Mouse (Mus musculus): Measurements from ENCODE around the gene St6galnac6. TPM values are rescaled to one million over a fixed set of nuclear protein-coding genes. Genes with fewer than 3 reads are reported as not detected.

The St6galnac6 gene
- polyA plus RNA-seq, 1 experiment = 25.7 TPM

DNA sequence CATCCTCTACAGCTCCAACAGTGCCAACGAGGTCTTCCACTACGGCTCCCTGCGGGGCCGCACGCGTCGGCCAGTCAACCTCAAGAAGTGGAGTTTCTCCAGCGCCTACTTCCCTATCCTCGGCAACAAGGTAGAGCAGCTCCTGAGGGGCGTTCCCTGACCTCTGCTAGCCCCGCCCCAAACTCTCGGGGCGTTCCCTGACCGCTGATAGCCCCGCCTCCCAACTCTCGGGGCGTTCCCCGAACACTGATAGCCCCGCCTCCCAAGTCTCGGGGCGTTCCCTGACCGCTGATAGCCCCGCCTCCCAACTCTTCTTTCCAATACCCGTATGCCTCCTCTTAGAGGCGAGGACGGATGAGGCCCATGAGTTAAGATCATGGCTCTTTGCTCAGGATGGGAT lies 12.8 kb downstream of the St6galnac6 start:
- H3K4me1 ChIP-seq (ENCODE audit: control insufficient read depth, insufficient read depth, low read length) = no peaks in the 10 kb centered on the region; the same call in 1 of the 2 replicates
- no peak overlapping the region for H3K27ac ChIP-seq (ENCODE audit: control insufficient read depth, insufficient read depth, low read depth, low read length, poor library complexity)
- no peak overlapping the region for H3K4me3 ChIP-seq (replicated peaks; ENCODE audit: control insufficient read depth, low read depth, low read length)
- 85% methylated on average over 26 of the region's 26 CpGs for WGBS
- TF ChIP-seq CTCF (IDR thresholded peaks at IDR 0.05; ENCODE audit: control insufficient read depth, insufficient read depth, low read length) (no peak), POLR2A (IDR thresholded peaks at IDR 0.05; ENCODE audit: borderline replicate concordance, control insufficient read depth, low read depth, low read length) (no peak)

DNA sequence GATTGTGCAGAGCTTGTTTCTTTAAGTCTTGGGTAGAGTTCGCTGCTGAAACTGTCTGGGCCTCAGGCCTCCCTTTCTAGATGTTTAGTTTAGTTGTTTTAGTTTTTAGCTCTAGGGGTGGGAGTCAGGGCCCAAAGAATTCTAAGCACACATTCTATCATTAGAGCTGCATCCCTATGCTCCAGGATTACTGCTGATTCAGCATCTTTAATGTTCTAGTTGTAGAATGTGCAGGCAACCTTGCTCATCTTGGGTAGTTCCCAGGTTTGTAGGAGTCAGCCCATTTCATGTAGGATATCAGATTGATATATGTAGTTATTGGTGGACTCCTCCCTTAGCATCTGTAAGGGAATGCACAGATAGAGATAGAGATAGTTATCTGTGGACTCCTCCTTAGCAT lies 17.6 kb downstream of the St6galnac6 start:
- Histone ChIP-seq H3K4me1 (ENCODE audit: control insufficient read depth, insufficient read depth, low read length) (no peaks in the 10 kb centered on the region), H3K4me3 (replicated peaks; ENCODE audit: control insufficient read depth, low read depth, low read length) (no peak overlapping the region), H3K27ac (ENCODE audit: control insufficient read depth, insufficient read depth, low read depth, low read length, poor library complexity) (no peak overlapping the region)
- 88% methylated on average over 1 of the region's 1 CpGs for WGBS
- TF ChIP-seq CTCF (IDR thresholded peaks at IDR 0.05; ENCODE audit: control insufficient read depth, insufficient read depth, low read length) = no peak
- no peak for TF ChIP-seq POLR2A (IDR thresholded peaks at IDR 0.05; ENCODE audit: borderline replicate concordance, control insufficient read depth, low read depth, low read length)

DNA sequence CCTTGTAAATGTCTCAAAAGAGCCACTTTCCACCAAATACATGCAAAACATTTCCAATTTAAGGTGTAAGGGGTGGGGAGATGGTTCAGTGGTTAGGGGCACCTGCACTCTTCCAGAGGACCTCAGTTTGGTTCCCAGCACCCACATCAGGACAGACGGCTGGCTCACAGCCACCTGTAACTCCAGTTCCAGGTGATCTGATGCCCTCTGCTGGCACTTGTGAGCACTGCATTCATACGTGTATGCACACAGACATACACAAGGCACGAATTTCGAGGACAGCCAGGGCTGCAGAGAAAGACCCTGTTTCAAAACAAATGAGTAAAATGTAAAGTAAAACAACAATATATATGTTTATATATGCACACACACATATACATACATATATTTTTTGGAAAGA lies 18.1 kb downstream of the St6galnac6 start:
- Histone ChIP-seq H3K4me1 (ENCODE audit: control insufficient read depth, insufficient read depth, low read length) (no peaks in the 10 kb centered on the region), H3K27ac (ENCODE audit: control insufficient read depth, insufficient read depth, low read depth, low read length, poor library complexity) (no peak overlapping the region), H3K4me3 (replicated peaks; ENCODE audit: control insufficient read depth, low read depth, low read length) (no peak overlapping the region)
- TF ChIP-seq CTCF (IDR thresholded peaks at IDR 0.05; ENCODE audit: control insufficient read depth, insufficient read depth, low read length) (peak; percentile 39; the same call in 1 of the 2 replicates), POLR2A (IDR thresholded peaks at IDR 0.05; ENCODE audit: borderline replicate concordance, control insufficient read depth, low read depth, low read length) (no peak)
- 85% methylated on average over 4 of the region's 4 CpGs for WGBS

DNA sequence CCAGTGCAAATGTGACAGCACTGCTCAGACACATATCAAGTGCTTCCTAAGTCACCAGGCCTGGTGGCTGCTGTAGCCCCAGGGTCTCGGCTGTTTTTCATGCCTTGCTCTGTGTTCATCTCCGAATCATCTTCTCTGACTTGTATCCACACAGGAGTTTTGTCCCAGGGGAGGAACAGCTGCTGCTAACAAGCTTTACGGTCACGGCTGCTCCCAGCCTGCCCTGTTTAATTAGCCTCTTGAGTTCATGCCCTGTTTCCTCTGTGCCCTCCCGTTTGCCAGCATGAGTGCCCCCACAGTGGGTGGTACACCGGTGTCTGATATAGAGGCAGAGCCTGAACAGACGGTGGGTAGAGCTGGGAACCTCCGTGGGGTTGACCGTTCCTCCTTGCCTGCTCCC lies 18.5 kb downstream of the St6galnac6 start:
- 90% methylated on average over 9 of the region's 9 CpGs for WGBS
- TF ChIP-seq POLR2A (IDR thresholded peaks at IDR 0.05; ENCODE audit: borderline replicate concordance, control insufficient read depth, low read depth, low read length) = no peak
- TF ChIP-seq CTCF (IDR thresholded peaks at IDR 0.05; ENCODE audit: control insufficient read depth, insufficient read depth, low read length) = no peak
- no peak overlapping the region for H3K27ac ChIP-seq (ENCODE audit: control insufficient read depth, insufficient read depth, low read depth, low read length, poor library complexity)

DNA sequence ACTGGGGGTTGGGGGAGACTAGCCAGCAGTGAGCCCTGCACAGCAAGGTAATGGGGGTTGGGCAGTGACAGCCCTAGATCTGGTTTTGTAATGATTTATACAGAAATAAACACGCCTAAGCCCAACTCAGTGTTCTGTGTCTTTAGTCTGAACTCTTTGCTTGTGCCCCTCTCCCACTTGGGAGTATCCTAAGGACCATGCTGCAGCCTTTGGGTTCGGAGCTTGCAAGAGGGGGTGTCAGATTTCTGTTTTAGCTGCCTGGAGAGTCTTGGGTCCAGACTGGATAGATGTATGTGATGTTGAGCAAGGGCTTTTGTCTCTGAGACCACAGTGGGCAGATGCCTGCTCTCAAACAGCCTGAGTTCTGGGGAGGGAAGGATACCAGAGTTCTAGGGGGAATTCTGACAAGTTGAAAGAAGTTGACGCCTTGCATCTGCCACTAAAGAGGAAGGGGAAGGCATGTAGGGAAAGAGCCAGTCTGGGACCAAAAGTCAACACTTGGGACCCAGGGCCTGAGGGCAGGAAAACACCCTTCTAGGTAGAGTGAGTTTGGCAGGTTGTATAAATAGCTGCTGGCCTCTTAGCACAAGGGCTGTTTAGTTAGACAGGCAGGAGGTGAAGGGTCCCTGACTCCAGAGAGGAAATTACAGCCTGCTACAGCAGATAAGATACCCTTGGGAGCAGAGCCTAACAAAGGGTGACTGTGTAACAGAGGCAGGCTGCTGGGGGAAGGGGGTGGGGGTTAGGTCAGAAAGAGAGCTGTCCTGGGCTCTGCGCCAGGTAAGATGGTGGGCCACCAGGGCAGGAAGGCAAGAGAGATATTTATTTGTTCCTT lies 21.4 kb downstream of the St6galnac6 start:
- 49% methylated on average over 4 of the region's 4 CpGs for WGBS

More for the DNA sequence above, 18.5 kb downstream of the St6galnac6 start:
- Histone ChIP-seq H3K4me1 (ENCODE audit: control insufficient read depth, insufficient read depth, low read length) (no peaks in the 10 kb centered on the region), H3K4me3 (replicated peaks; ENCODE audit: control insufficient read depth, low read depth, low read length) (no peak overlapping the region)

DNA sequence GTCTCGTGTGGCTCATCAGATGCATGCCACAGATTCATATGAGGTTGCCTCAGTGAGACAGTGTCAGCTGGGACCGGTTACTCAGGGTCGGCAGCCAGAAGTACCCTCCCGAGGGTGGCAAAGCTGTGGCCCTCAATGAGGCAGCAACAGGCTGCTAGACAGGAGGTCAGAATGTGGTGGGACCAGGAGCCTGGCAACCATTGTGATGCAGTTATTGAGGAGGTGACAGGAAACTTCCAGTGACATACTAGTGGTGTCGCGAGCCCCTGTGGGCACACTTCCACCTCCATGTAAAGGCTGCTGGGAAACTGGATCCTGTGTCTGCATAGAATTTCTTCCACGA lies 22.0 kb downstream of the St6galnac6 start, which contains the start of gene Ak1:
Gene Ak1, plus strand, starts transcription at position 242 of the 343 bp plus-strand sequence.
- Histone ChIP-seq H3K4me1 (ENCODE audit: control insufficient read depth, insufficient read depth, low read length) (peaks cover 1% of the 10 kb centered on the region; the same call in 1 of the 2 replicates), H3K4me3 (replicated peaks; ENCODE audit: control insufficient read depth, low read depth, low read length) (no peak within 1 kb of the TSS), H3K27ac (ENCODE audit: control insufficient read depth, insufficient read depth, low read depth, low read length, poor library complexity) (no peak within 1 kb of the TSS)
- 37% methylated on average over 7 of the region's 7 CpGs for WGBS
- no peak for TF ChIP-seq POLR2A (IDR thresholded peaks at IDR 0.05; ENCODE audit: borderline replicate concordance, control insufficient read depth, low read depth, low read length)

More for the DNA sequence above, 21.4 kb downstream of the St6galnac6 start:
- H3K4me1 ChIP-seq (ENCODE audit: control insufficient read depth, insufficient read depth, low read length) = peaks cover 1% of the 10 kb centered on the region; the same call in 1 of the 2 replicates
- H3K27ac ChIP-seq (ENCODE audit: control insufficient read depth, insufficient read depth, low read depth, low read length, poor library complexity) = no peak overlapping the region
- TF ChIP-seq POLR2A (IDR thresholded peaks at IDR 0.05; ENCODE audit: borderline replicate concordance, control insufficient read depth, low read depth, low read length) (no peak), CTCF (IDR thresholded peaks at IDR 0.05; ENCODE audit: control insufficient read depth, insufficient read depth, low read length) (no peak)
- H3K4me3 ChIP-seq (replicated peaks; ENCODE audit: control insufficient read depth, low read depth, low read length) = no peak overlapping the region

DNA sequence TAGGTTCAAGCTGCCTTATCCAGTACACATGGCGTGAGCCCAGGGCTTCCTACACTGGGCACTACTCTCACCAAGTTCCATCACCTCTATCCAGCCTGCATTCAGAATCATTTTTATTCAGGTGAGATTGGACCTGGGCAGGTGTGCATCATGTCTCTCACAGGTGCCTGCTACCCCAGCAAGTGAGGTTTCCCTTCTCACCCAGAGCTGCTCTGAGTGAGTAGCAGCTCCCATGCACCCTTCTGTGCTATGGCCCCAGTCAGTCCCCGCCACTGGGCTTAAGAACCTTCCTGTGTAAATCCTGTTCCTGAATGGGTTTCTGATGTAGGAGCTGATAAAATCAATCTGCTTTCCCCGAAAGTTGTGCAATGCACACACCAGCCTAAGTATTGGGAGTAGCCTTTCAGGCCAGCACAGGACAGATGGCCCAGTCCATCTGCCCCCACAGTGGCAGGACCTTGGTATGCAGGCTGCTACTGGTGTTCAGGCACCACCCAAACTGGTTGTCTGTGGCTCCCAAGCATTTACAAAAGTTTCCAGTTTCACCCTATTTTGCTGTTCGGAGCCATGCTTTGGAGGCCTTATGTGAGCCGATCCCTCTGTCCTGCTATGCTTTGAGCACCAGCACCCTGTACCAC lies 24.7 kb downstream of the St6galnac6 start:
- peaks cover 1% of the 10 kb centered on the region; the same call in 1 of the 2 replicates for H3K4me1 ChIP-seq (ENCODE audit: control insufficient read depth, insufficient read depth, low read length)

DNA sequence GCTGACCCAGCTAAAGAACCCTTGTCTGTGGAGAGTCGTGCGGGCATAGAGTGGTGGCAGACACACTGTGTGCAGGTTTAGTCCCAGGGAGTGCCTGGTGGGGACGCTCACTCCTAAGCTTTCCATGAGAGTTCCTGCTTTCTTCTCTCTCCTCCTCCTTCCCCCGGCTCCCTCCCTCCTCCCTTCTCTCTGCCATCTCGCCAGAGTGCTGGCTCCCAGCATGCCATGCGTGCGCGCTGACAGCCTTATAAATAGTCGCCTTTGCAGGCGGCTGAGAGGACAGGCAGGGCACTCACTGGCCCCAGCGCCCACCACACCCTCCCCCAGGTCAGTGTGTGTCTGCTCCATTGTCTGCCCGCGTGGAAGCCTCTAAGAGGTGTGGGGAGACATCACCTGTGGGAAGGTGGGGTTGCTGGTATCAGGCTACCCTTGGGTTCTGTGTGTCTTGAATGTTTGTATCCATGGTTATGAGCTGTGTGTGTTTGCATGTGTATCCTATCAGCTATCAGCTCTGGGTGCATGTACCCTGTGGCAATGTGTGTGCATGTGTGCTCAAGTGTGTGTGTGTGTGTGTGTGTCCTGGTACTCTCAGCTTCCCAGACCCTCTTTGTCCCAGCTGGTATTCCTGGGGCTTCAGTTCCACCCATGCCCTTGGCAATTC lies 25.8 kb downstream of the St6galnac6 start:
- H3K4me1 ChIP-seq (ENCODE audit: control insufficient read depth, insufficient read depth, low read length) = peaks cover 1% of the 10 kb centered on the region; the same call in 1 of the 2 replicates

More for the DNA sequence above, 24.7 kb downstream of the St6galnac6 start:
- WGBS = 74% methylated on average over 5 of the region's 5 CpGs
- no peak for TF ChIP-seq CTCF (IDR thresholded peaks at IDR 0.05; ENCODE audit: control insufficient read depth, insufficient read depth, low read length)
- no peak for TF ChIP-seq POLR2A (IDR thresholded peaks at IDR 0.05; ENCODE audit: borderline replicate concordance, control insufficient read depth, low read depth, low read length)
- Histone ChIP-seq H3K27ac (ENCODE audit: control insufficient read depth, insufficient read depth, low read depth, low read length, poor library complexity) (no peak overlapping the region), H3K4me3 (replicated peaks; ENCODE audit: control insufficient read depth, low read depth, low read length) (no peak overlapping the region)

More for the DNA sequence above, 25.8 kb downstream of the St6galnac6 start:
- WGBS = 12% methylated on average over 13 of the region's 13 CpGs
- no peak overlapping the region for H3K4me3 ChIP-seq (replicated peaks; ENCODE audit: control insufficient read depth, low read depth, low read length)
- TF ChIP-seq CTCF (IDR thresholded peaks at IDR 0.05; ENCODE audit: control insufficient read depth, insufficient read depth, low read length) (no peak), POLR2A (IDR thresholded peaks at IDR 0.05; ENCODE audit: borderline replicate concordance, control insufficient read depth, low read depth, low read length) (no peak)
- H3K27ac ChIP-seq (ENCODE audit: control insufficient read depth, insufficient read depth, low read depth, low read length, poor library complexity) = no peak overlapping the region; the same call in 1 of the 2 replicates
